Mouse (Mus musculus): Measurements from ENCODE around the gene H2-DMb1.

The H2-DMb1 gene

GRCm38 (mm10) chr17:34194723-34195122 lies 41.9 kb downstream of the H2-DMb1 start:
- no peak for DNase-seq (ENCODE audit: low spot score in 2 of 2)

GRCm38 (mm10) chr17:34196491-34196890 lies 43.6 kb downstream of the H2-DMb1 start:
- no peak for DNase-seq (ENCODE audit: low spot score in 2 of 2)

- peak; percentile 91 to 92 for DNase-seq (ENCODE audit: low spot score in 2 of 2)
These were observed 44.3 kb downstream of the H2-DMb1 start, which contains the start of gene Psmb8 for GRCm38 (mm10) chr17:34196941-34197894. Psmb8 (plus strand) TSS chr17:34197721.

GRCm38 (mm10) chr17:34197904-34198520 lies 45.1 kb downstream of the H2-DMb1 start:
- DNase-seq (ENCODE audit: low spot score in 2 of 2) = peak; percentile 39 to 46

- no peak for DNase-seq (ENCODE audit: low spot score in 2 of 2)
These were observed 45.6 kb downstream of the H2-DMb1 start for GRCm38 (mm10) chr17:34198521-34198912.

- DNase-seq (ENCODE audit: low spot score in 2 of 2) = no peak
These were observed 46.3 kb downstream of the H2-DMb1 start for GRCm38 (mm10) chr17:34199050-34199619.

- no peak for DNase-seq (ENCODE audit: low spot score in 2 of 2)
These were observed 47.2 kb downstream of the H2-DMb1 start for GRCm38 (mm10) chr17:34200047-34200446.

- DNase-seq (ENCODE audit: low spot score in 2 of 2) = no peak
These were observed 48.1 kb downstream of the H2-DMb1 start for GRCm38 (mm10) chr17:34200772-34201505.

- no peak for DNase-seq (ENCODE audit: low spot score in 2 of 2)
These were observed 48.7 kb downstream of the H2-DMb1 start for GRCm38 (mm10) chr17:34201506-34202055.

- DNase-seq (ENCODE audit: low spot score in 2 of 2) = no peak
These were observed 50.0 kb downstream of the H2-DMb1 start for GRCm38 (mm10) chr17:34202760-34203442.

- no peak for DNase-seq (ENCODE audit: low spot score in 2 of 2)
These were observed 50.6 kb downstream of the H2-DMb1 start, which contains the start of gene Tap2 for GRCm38 (mm10) chr17:34203444-34203843. Tap2 (plus strand) TSS chr17:34203527.

- DNase-seq (ENCODE audit: low spot score in 2 of 2) = peak; percentile 80 to 82
These were observed 51.6 kb downstream of the H2-DMb1 start for GRCm38 (mm10) chr17:34204303-34205010.

GRCm38 (mm10) chr17:34205021-34205745 lies 52.3 kb downstream of the H2-DMb1 start:
- no peak for DNase-seq (ENCODE audit: low spot score in 2 of 2)

- DNase-seq (ENCODE audit: low spot score in 2 of 2) = no peak
These were observed 52.9 kb downstream of the H2-DMb1 start for GRCm38 (mm10) chr17:34205746-34206176.

- no peak for DNase-seq (ENCODE audit: low spot score in 2 of 2)
These were observed 53.9 kb downstream of the H2-DMb1 start for GRCm38 (mm10) chr17:34206731-34207130.

GRCm38 (mm10) chr17:34207456-34207855 lies 54.6 kb downstream of the H2-DMb1 start:
- no peak for DNase-seq (ENCODE audit: low spot score in 2 of 2)

- DNase-seq (ENCODE audit: low spot score in 2 of 2) = no peak
These were observed 55.0 kb downstream of the H2-DMb1 start for GRCm38 (mm10) chr17:34207866-34208265.

GRCm38 (mm10) chr17:34208421-34208820 lies 55.5 kb downstream of the H2-DMb1 start:
- DNase-seq (ENCODE audit: low spot score in 2 of 2) = no peak

- no peak for DNase-seq (ENCODE audit: low spot score in 2 of 2)
These were observed 56.8 kb downstream of the H2-DMb1 start for GRCm38 (mm10) chr17:34209680-34210079.

Measured in urinary bladder, adult 18-20 months (tissue).